Mouse (Mus musculus) stomach, embryonic 15.5 days (tissue): Measurements from ENCODE around the gene Pdf. TPM values are rescaled to one million over a fixed set of nuclear protein-coding genes. Genes with fewer than 3 reads are reported as not detected.
A peak's percentile ranks its signal among the peaks of the same experiment; 100 is the strongest.

Experiments used
- ATAC-seq: fragments of 200-750 bp; cut with Nextera tagmentation; 2 replicates; pipeline ENCODE4 v1.8.0; 2017; ENCODE audit warnings: low read depth, moderate number of reproducible peaks, moderate TSS enrichment; ENCODE audit not compliant: insufficient read depth, low FRiP score
- H3K27ac ChIP-seq: fragments of 300-500 bp; sonication (generic); 2 replicates; pipeline ENCODE4 v1.5.1; 2015; ENCODE audit warnings: mild to moderate bottlenecking, inconsistent platforms
- H3K27me3 ChIP-seq: fragments of 300-500 bp; sonication (generic); replicated peaks from 2 replicates; pipeline ENCODE4 v1.6.1; 2015; ENCODE audit warnings: inconsistent platforms
- H3K36me3 ChIP-seq: fragments of 300-500 bp; sonication (generic); 2 replicates; pipeline ENCODE4 v1.6.1; 2015; ENCODE audit warnings: inconsistent platforms
- H3K4me1 ChIP-seq: fragments of 300-500 bp; sonication (generic); 2 replicates; pipeline ENCODE4 v1.6.1; 2015; ENCODE audit warnings: inconsistent platforms
- H3K4me2 ChIP-seq: fragments of 300-500 bp; sonication (generic); 2 replicates; pipeline ENCODE4 v1.6.1; 2015; ENCODE audit warnings: mild to moderate bottlenecking, inconsistent platforms
- H3K4me3 ChIP-seq: fragments of 300-500 bp; sonication (generic); replicated peaks from 2 replicates; pipeline ENCODE4 v1.5.1; 2015; ENCODE audit warnings: inconsistent platforms
- H3K9ac ChIP-seq: fragments of 300-500 bp; sonication (generic); 2 replicates; pipeline ENCODE4 v1.6.1; 2015; ENCODE audit warnings: inconsistent platforms
- H3K9me3 ChIP-seq: fragments of 300-500 bp; sonication (generic); 2 replicates; pipeline ENCODE4 v1.6.1; 2016; ENCODE audit warnings: inconsistent platforms
- WGBS: fragments of 180-500 bp; shearing (Covaris S2); methylation state at CpG from one replicate; pipeline ENCODE4 v1.1.7; 2015; 5-methylcytosine and 5-hydroxymethylcytosine counted together
- polyA plus RNA-seq: library from polyadenylated mRNA; unstranded; fragments of >200 nt; fragmentation: Nextera tagmentation; extraction: Ambion mirVana; gene quantifications from 2 replicates; pipeline ENCODE4 v1.2.1, GENCODE M21; 2015

Pdf gene
- polyA plus RNA-seq, 1 experiment from 2014 or later: 52.7 TPM

DNA sequence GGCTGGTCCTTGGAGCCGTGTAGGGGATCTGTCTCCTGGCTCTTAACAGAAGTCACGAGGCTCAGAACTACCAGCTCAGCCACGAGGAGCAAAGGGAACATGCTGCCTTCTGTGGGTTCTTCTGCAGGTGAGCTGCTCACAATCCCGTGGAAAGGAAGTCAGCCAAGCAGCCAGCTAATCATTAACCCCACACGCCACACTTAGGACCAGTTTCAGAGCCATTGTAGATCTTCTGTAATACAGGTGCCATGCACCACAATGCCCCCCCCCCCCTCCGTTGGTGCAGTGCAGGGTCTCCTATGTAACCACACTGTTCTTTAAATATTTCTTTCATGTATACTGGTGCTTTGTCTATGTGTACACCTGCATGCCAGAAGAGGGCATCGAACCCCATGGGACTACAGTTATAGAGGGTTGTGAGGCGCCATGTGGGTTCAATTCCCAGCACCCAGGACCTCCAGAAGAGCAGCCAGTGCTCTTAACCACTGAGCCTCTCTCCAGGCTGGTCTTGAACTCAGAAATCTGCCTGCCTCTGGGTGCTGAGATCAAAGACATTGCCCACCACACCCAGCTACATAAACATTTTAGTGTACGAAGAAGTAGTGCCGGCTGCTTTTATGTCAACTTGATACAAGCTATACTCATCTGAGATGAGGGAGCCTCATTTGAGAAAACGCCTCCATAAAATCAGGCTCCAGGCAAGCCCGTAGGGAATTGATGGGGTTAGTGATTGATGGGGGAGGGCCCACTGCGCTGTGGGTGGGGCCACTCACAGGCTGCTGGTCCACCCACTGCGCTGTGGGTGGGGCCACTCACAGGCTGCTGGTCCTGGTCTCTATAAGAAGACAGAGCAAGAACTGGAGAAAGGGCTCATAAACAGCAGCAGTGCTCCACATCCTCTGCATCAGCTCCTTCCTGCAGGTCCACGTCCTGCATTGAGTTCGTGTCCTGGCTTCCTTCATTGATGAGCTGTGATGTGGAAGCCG is 17.4 kb upstream of the Pdf start, which contains the start of gene Tmed6:
Tmed6 (minus strand) TSS at position 134 of the 986 bp plus-strand sequence.
- Histone ChIP-seq H3K9ac (no peak within 1 kb of the TSS), H3K27ac (no peak within 1 kb of the TSS), H3K27me3 (no peaks in the 10 kb centered on the region), H3K36me3 (peaks cover 15% of the 10 kb centered on the region), H3K4me3 (no peak within 1 kb of the TSS), H3K9me3 (no peaks in the 10 kb centered on the region), H3K4me1 (peaks cover 5% of the 10 kb centered on the region; the same call in 1 of the 2 replicates), H3K4me2 (no peak within 1 kb of the TSS)
- WGBS: 44% methylated on average over 17 of the region's 17 CpGs
- peak; percentile 77 for ATAC-seq

DNA sequence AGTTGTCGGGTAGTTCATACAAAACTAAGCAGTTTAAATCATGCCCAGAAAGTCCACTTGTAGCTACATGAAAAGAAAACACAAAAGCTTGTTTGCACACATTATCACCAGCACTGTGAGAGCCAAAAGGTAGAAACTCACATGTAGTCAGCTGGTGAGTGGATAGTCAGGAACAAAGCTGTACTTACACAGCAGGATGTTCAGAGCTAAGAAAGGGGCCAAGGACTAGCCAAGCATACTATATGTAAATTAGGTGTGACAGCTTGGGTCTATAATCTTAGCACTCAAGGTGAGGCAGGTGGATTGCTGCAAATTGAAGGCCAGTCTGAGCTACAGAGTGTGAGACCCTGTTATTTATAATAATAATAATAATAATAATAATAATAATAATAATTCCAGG is 14.2 kb upstream of the Pdf start:
- Histone ChIP-seq H3K9ac (no peak overlapping the region), H3K4me1 (peaks cover 8% of the 10 kb centered on the region; the same call in 1 of the 2 replicates), H3K27ac (no peak overlapping the region), H3K4me3 (no peak overlapping the region), H3K36me3 (peaks cover 5% of the 10 kb centered on the region; the same call in 1 of the 2 replicates), H3K4me2 (no peak overlapping the region), H3K27me3 (no peaks in the 10 kb centered on the region), H3K9me3 (no peaks in the 10 kb centered on the region)
- no peak for ATAC-seq
- 68% methylated on average over 1 of the region's 1 CpGs for WGBS

DNA sequence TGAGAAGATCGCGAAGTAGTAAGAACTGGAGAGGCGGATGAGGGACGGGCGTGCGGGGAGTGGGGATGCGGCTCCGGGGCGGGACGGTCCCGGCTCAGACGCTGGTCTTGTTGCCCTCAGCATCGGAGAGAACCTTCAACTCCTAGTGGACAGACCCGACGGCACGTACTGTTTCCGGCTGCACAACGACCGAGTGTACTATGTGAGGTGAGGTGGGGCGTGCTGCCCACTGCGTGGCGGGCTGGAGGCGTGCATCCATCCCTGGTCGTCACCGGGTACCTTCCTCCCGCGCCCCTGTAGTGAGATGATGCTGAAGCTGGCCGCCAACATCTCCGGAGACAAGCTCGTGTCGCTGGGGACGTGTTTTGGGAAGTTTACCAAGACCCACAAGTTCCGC is 8.6 kb upstream of the Pdf start:
- Histone ChIP-seq H3K36me3 (peaks cover 20% of the 10 kb centered on the region), H3K4me2 (peak overlapping the region; percentile 88), H3K4me1 (peaks cover 11% of the 10 kb centered on the region; the same call in 1 of the 2 replicates), H3K9me3 (no peaks in the 10 kb centered on the region), H3K9ac (peak overlapping the region; percentile 58), H3K4me3 (peak overlapping the region; percentile 97), H3K27ac (peak overlapping the region; percentile 65), H3K27me3 (no peaks in the 10 kb centered on the region)
- peak; percentile 33 for ATAC-seq
- under 1% methylated on average over 33 of the region's 33 CpGs for WGBS

DNA sequence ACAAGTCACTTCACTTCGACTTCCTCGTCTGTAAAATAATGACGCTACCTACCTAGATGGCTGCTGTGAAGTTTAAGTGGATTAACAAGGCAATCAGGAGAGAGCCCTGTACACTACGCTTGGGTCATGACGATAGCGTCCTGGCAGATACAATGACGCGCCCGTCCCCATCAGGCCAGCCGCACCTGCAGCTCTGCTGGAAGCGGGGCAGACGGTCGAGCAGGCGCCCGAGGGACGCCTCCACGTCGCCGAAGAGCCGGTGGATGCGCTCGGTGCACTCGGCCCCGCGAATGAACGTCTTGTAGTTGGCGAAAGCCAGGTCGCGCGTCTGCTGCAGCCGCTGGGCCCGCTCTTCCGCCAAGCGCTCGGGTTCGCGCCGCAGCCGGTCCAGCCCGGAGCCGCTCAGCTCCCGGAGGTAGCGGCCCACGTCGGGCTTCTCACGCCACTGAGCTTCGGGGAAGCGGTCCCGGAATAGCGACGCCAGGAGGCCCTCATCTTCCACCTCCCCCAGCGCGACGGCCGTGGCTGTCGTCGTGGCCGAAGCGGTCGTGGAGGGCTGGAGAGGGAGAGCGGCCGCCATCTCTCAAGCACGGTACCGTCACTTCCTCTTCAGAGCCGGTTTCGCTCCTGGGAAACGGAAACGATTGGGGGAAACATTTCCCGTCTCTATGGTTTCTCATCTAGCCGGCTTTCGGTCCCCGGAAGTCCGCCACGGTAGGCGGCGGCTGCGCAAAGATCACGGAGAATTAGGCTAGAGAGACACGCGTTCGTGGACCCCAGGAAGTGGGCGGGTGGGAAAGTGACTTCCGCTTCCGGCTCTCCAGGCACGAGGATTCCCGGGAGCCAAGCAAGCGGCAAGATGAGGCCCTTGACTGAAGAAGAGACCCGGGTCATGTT is 7.9 kb upstream of the Pdf start, which contains the start of the genes Cog8 and Nip7:
Cog8 (minus strand) TSS at position 614 of the 897 bp plus-strand sequence.
Nip7 (plus strand) TSS at position 802 of the 897 bp plus-strand sequence.
- H3K36me3 ChIP-seq: peaks cover 26% of the 10 kb centered on the region
- peak within 1 kb of the TSS; percentile 88 for H3K4me2 ChIP-seq
- peak within 1 kb of the TSS; percentile 97 for H3K4me3 ChIP-seq
- H3K4me1 ChIP-seq: peaks cover 11% of the 10 kb centered on the region; the same call in 1 of the 2 replicates
- no peaks in the 10 kb centered on the region for H3K27me3 ChIP-seq
- under 1% methylated on average over 88 of the region's 88 CpGs for WGBS
- peak; percentile 96 for ATAC-seq
- H3K9me3 ChIP-seq: no peaks in the 10 kb centered on the region
- peak within 1 kb of the TSS; percentile 74 for H3K27ac ChIP-seq
- H3K9ac ChIP-seq: peak within 1 kb of the TSS; percentile 75

DNA sequence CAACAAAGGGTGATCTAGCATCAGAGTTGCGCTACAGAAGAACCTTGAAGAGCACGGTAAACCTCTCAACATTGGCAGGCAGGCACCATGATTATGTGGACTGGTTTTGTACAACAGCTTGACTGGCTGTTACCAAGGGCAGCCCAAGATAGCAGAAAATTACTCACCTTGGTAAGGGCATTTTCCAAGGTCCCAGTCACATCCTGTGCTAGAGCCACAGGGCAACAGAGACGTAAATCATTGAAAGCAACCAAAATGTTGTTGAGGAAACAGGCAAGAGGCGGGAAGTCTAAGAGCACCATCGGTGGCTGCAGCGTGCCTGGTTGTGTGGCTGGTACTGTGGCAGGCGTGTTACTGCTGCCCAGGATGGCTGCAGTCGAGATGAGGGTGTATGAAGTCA is 3.6 kb upstream of the Pdf start:
- no peak overlapping the region for H3K4me3 ChIP-seq
- 96% methylated on average over 8 of the region's 8 CpGs for WGBS
- no peak overlapping the region for H3K9ac ChIP-seq
- H3K4me2 ChIP-seq: no peak overlapping the region
- H3K27ac ChIP-seq: no peak overlapping the region
- H3K9me3 ChIP-seq: no peaks in the 10 kb centered on the region
- no peak for ATAC-seq
- H3K36me3 ChIP-seq: peaks cover 32% of the 10 kb centered on the region
- H3K4me1 ChIP-seq: peaks cover 12% of the 10 kb centered on the region
- H3K27me3 ChIP-seq: no peaks in the 10 kb centered on the region

DNA sequence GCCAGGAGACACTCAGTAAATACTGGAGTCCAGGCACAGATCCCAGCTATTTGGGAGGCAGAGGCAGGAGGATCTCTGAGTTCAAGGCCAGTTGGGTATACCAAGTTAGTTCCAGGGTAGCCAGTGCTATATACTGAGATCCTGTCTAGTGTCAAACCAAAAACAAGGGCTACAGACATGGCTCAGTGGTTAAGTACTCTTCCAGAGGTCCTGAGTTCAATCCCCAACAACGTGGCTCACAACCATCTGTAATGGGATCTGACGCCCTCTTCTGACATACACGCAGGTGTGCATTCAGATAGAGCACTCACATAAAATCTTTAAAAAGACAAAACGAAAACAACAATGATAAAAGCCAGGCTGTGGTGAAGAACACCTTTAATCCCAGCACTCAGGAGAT is 1.1 kb upstream of the Pdf start:
- Histone ChIP-seq H3K4me1 (peaks cover 9% of the 10 kb centered on the region; the same call in 1 of the 2 replicates), H3K4me3 (no peak overlapping the region), H3K27me3 (no peaks in the 10 kb centered on the region), H3K27ac (no peak overlapping the region), H3K36me3 (peaks cover 55% of the 10 kb centered on the region), H3K9ac (no peak overlapping the region), H3K9me3 (no peaks in the 10 kb centered on the region), H3K4me2 (peak overlapping the region; percentile 93)
- WGBS: 96% methylated on average over 4 of the region's 4 CpGs
- no peak for ATAC-seq

DNA sequence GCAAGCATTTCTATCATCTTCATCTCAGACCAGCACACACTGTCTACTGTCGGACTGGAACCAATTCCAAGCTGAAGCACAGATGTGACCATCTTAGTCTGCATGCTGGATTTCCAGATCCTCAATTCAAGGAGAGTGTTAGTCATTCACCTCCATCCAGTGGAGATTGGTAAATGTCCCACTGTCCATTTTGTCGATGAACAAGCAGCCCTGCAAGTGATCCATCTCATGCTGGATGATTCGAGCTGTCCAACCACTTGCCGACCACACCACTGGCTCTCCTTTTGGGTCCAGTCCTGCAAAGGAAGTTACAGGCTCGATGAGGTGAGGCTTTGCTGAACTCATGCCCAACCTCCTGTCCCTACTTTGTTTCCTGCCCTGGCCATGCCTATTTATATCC is 1.4 kb downstream of the Pdf start:
- Histone ChIP-seq H3K27me3 (no peaks in the 10 kb centered on the region), H3K36me3 (peaks cover 63% of the 10 kb centered on the region), H3K9me3 (no peaks in the 10 kb centered on the region), H3K4me3 (no peak overlapping the region), H3K27ac (no peak overlapping the region), H3K4me1 (peaks cover 9% of the 10 kb centered on the region; the same call in 1 of the 2 replicates), H3K4me2 (0 out of 2 replicates have a peak overlapping the region, but pooled peaks have one; percentile 93), H3K9ac (no peak overlapping the region)
- 79% methylated on average over 5 of the region's 5 CpGs for WGBS
- no peak for ATAC-seq

DNA sequence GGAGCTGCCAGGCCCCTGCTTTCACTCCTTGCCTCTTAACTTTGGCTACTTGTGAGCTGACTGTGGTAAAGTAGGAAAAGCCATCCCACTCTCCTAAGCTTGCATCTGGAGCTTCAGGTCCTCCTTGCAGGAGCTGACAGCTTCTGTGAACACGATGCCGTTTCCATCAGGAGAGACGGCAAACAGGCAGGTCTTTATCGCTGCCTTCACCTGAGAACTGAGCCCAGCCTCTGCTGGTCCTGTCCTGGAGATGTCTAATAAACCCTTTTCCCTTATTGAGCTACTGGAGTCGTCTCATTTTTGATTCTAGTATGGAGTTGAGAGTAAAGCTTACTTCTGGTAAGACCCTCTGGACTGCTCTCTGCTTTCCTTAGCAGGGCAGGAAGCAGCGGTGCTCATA is 2.9 kb downstream of the Pdf start:
- 86% methylated on average over 6 of the region's 6 CpGs for WGBS
- Histone ChIP-seq H3K4me3 (no peak overlapping the region), H3K36me3 (peaks cover 64% of the 10 kb centered on the region), H3K9me3 (no peaks in the 10 kb centered on the region), H3K9ac (no peak overlapping the region), H3K27ac (no peak overlapping the region), H3K4me2 (no peak overlapping the region), H3K4me1 (peaks cover 9% of the 10 kb centered on the region; the same call in 1 of the 2 replicates), H3K27me3 (no peaks in the 10 kb centered on the region)
- no peak for ATAC-seq

DNA sequence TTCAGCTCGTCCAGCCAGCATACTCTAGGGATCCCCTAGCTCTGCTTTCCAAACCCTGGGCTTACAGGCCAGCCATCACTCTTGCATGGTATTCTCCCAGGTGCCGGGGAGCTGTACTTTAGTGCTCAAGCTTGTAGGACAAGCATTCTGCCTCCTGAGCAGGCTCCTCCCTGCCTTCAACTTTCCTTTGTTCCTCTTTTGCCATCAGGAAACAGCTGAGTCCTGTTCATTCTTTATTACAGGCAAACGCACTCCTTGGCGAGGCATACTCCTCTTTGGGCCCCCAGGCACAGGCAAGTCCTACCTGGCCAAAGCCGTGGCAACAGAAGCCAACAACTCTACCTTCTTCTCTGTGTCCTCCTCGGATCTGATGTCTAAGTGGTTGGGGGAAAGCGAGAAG is 7.8 kb downstream of the Pdf start:
- Histone ChIP-seq H3K9ac (no peak overlapping the region), H3K4me1 (no peaks in the 10 kb centered on the region), H3K9me3 (no peaks in the 10 kb centered on the region), H3K4me2 (no peak overlapping the region), H3K27me3 (no peaks in the 10 kb centered on the region), H3K27ac (no peak overlapping the region), H3K4me3 (no peak overlapping the region), H3K36me3 (peaks cover 67% of the 10 kb centered on the region)
- WGBS: 77% methylated on average over 7 of the region's 7 CpGs
- ATAC-seq: no peak

DNA sequence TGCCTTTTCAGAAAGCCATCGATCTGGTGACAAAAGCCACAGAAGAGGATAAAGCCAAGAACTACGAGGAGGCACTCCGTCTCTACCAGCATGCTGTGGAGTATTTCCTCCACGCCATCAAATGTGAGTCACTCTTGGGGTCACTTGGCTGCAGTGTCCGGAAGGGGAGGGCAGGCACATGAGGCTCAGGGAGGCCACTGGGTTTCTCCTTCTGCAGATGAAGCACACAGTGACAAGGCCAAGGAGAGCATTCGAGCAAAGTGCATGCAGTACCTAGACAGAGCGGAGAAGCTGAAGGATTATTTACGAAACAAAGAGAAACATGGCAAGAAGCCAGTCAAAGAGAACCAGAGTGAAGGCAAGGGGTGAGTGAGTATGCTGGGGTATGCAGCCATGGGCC is 11.8 kb downstream of the Pdf start:
- no peaks in the 10 kb centered on the region for H3K27me3 ChIP-seq
- no peak overlapping the region for H3K4me3 ChIP-seq
- H3K27ac ChIP-seq: no peak overlapping the region
- 75% methylated on average over 8 of the region's 8 CpGs for WGBS
- peaks cover 7% of the 10 kb centered on the region for H3K4me1 ChIP-seq
- no peak overlapping the region for H3K4me2 ChIP-seq
- no peak for ATAC-seq
- peaks cover 29% of the 10 kb centered on the region for H3K36me3 ChIP-seq
- no peak overlapping the region for H3K9ac ChIP-seq
- H3K9me3 ChIP-seq: no peaks in the 10 kb centered on the region

DNA sequence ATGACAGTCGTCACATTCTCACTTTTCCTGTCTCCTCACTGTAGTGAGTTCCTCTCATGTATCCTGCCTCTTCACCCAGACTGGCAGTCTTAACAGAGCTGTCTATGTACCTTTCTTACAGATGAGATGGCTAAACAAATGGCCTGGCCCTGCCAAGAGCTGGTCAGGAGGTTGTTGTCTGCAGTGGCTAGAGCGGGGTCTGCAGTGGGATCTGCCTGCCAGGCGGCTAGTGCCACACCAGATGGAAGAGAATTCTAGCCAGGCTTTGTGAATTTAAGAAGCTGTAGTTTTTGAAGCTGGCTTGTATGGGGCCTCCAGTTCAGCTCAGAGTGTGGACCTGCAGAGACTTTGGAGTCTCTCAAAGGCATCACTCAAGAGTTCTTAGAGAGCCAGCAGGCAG is 12.8 kb downstream of the Pdf start:
- H3K9me3 ChIP-seq: no peaks in the 10 kb centered on the region
- peaks cover 7% of the 10 kb centered on the region for H3K4me1 ChIP-seq
- WGBS: 85% methylated on average over 3 of the region's 3 CpGs
- peaks cover 21% of the 10 kb centered on the region for H3K36me3 ChIP-seq
- ATAC-seq: no peak
- H3K27me3 ChIP-seq: no peaks in the 10 kb centered on the region
- no peak overlapping the region for H3K9ac ChIP-seq
- H3K27ac ChIP-seq: no peak overlapping the region
- H3K4me3 ChIP-seq: no peak overlapping the region
- no peak overlapping the region for H3K4me2 ChIP-seq
